Mouse (Mus musculus): ENCODE results near the gene Opcml.

- TF ChIP-seq ZC3H11A (IDR thresholded peaks at IDR 0.05; ENCODE audit: borderline replicate concordance, low read depth, low read length) = no peak
- no peak for TF ChIP-seq MAFK (IDR thresholded peaks at IDR 0.05; ENCODE audit: insufficient read depth, low read depth, low read length)
- no peak for TF ChIP-seq CHD2 (IDR thresholded peaks at IDR 0.05; ENCODE audit: low read depth, low read length)
These were observed 546.1 kb downstream of the Opcml start for GRCm38 (mm10) chr9:28336511-28337208.
